ENCODE assay signal across 24 mouse cellular contexts in genomic region chr2:130439840-130440480, GRCm38 (mm10). TPM values are rescaled to one million over a fixed set of nuclear protein-coding genes. Genes with fewer than 3 reads are reported as not detected.
"Had no signal": no experiment of that assay in that cellular context is flagged by ENCODE, and none has a peak within 500 bp of the region (broad histone marks: within the 10 kb centered on the region; RNA-seq: fewer than 3 reads in every experiment).

No protein-coding gene starts in this region.

- DNase-seq: lung, embryonic 14.5 days; lung, postnatal 10 days; lung, postnatal 4 days; midbrain, embryonic 14.5 days; retina, postnatal 1 day; right cerebral cortex, adult 18-20 months; right cerebral cortex, postnatal 25 days; right cerebral cortex, postnatal 4 days; spleen, adult 18-20 months; thymus, adult 18-20 months; thymus, postnatal 14 days; thymus, postnatal 36 days had no signal

- H3K27me3 ChIP-seq: midbrain, embryonic 12.5 days; neural tube, embryonic 13.5 days; neural tube, embryonic 15.5 days had no signal

- H3K4me2 ChIP-seq: lung, embryonic 14.5 days; midbrain, embryonic 12.5 days; neural tube, embryonic 13.5 days; neural tube, embryonic 15.5 days had no signal

- H3K9ac ChIP-seq: lung, embryonic 14.5 days; midbrain, embryonic 12.5 days; neural tube, embryonic 13.5 days; neural tube, embryonic 15.5 days had no signal

- H3K9me3 ChIP-seq: midbrain, embryonic 10.5 days; midbrain, embryonic 12.5 days; neural tube, embryonic 13.5 days; neural tube, embryonic 15.5 days had no signal

- H3K27ac ChIP-seq: midbrain, embryonic 10.5 days; midbrain, embryonic 12.5 days; neural tube, embryonic 13.5 days; neural tube, embryonic 15.5 days had no signal

- H3K4me3 ChIP-seq: midbrain, embryonic 10.5 days; midbrain, embryonic 12.5 days; myocyte; neural tube, embryonic 13.5 days; neural tube, embryonic 15.5 days had no signal

- H3K4me1 ChIP-seq: midbrain, embryonic 10.5 days; midbrain, embryonic 12.5 days; neural tube, embryonic 13.5 days; neural tube, embryonic 15.5 days had no signal

- ATAC-seq: midbrain, embryonic 16.5 days had no signal

RNA-seq across cellular contexts. Expression of gene Tmem239, which starts 33.7 kb away (rescaled TPM):
- polyA plus RNA-seq: lung, embryonic 14.5 days; lung, embryonic 16.5 days; midbrain, embryonic 12.5 days; midbrain, embryonic 14.5 days; midbrain, embryonic 16.5 days; myocyte; neural tube, embryonic 15.5 days; small intestine, adult 2 months; stomach, embryonic 14.5 days; stomach, embryonic 16.5 days; thymus, postnatal 0 days had no signal

RNA-seq across cellular contexts. Expression of gene 1700020A23Rik, which starts 34.9 kb away (rescaled TPM):
- polyA plus RNA-seq: lung, embryonic 14.5 days; lung, embryonic 16.5 days; midbrain, embryonic 10.5 days; midbrain, embryonic 14.5 days; myocyte; neural tube, embryonic 11.5 days; neural tube, embryonic 13.5 days; small intestine, adult 2 months; stomach, embryonic 14.5 days; stomach, embryonic 16.5 days; thymus, postnatal 0 days had no signal
